Mouse (Mus musculus): ENCODE results near the gene Cenpo. TPM values are rescaled to one million over a fixed set of nuclear protein-coding genes. Genes with fewer than 3 reads are reported as not detected.

Gene Cenpo
- total RNA-seq, 1 experiment = 17.6 TPM

DNA sequence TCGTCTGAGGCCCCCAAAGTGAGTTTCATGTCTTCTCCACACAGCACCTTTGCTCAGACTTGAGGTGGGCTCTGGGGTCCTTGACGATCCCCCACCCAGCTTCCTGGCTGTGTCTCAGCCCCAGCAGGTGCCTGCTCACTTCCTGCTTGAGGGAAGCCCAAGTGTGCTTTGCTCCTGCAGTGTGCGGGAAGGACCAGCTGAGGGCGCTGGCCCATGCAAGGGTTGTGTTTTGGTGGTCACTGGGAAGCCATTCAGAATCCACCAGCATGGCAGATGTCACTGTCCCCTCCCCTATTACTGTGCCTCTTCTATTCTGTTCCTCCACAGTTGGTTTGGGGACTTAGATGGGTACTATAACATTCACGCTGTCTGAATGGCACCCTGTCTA lies 45.0 kb downstream of the Cenpo start:
- H3K9ac ChIP-seq (ENCODE audit: insufficient read depth, low read depth, low read length, poor library complexity, severe bottlenecking) = no peak overlapping the region
- in situ Hi-C loops (cut with MboI; ENCODE audit: low sequenced_read_pairs in 2 of 2, unreplicated experiment in 2 of 2) = no loop called here
- H3K9me3 ChIP-seq (ENCODE audit: control insufficient read depth, insufficient read depth, low read depth, low read length) = no peaks in the 10 kb centered on the region
- no peaks in the 10 kb centered on the region for H3K36me3 ChIP-seq (ENCODE audit: control insufficient read depth, insufficient read depth, low read length, poor library complexity, severe bottlenecking)
- H3K27ac ChIP-seq (ENCODE audit: insufficient read depth, low read depth, low read length, poor library complexity, severe bottlenecking) = peak overlapping the region; percentile 67; the same call in 1 of the 2 replicates
- no peak for TF ChIP-seq MAFK (IDR thresholded peaks at IDR 0.05; ENCODE audit: insufficient read depth, low read depth, low read length)
- 0 out of 2 replicates have a peak, but pooled peaks have one; percentile 16 for TF ChIP-seq ZC3H11A (IDR thresholded peaks at IDR 0.05; ENCODE audit: borderline replicate concordance, low read depth, low read length)
- DNase-seq (ENCODE audit: low read depth, low spot score) = peak; percentile 59
- no peak overlapping the region; a peak in 1 of 4 replicates for H3K4me3 ChIP-seq (ENCODE audit: insufficient read depth in 1 of 2, low read depth in 1 of 2, low read length in 2 of 2, poor library complexity in 1 of 2, severe bottlenecking in 1 of 2)
- peaks cover 3 to 12% of the 10 kb centered on the region in 2 experiments; a peak in 3 of 4 replicates for H3K4me1 ChIP-seq (ENCODE audit: control insufficient read depth in 2 of 2, insufficient read depth in 2 of 2, low read length in 2 of 2, poor library complexity in 1 of 2)

DNA sequence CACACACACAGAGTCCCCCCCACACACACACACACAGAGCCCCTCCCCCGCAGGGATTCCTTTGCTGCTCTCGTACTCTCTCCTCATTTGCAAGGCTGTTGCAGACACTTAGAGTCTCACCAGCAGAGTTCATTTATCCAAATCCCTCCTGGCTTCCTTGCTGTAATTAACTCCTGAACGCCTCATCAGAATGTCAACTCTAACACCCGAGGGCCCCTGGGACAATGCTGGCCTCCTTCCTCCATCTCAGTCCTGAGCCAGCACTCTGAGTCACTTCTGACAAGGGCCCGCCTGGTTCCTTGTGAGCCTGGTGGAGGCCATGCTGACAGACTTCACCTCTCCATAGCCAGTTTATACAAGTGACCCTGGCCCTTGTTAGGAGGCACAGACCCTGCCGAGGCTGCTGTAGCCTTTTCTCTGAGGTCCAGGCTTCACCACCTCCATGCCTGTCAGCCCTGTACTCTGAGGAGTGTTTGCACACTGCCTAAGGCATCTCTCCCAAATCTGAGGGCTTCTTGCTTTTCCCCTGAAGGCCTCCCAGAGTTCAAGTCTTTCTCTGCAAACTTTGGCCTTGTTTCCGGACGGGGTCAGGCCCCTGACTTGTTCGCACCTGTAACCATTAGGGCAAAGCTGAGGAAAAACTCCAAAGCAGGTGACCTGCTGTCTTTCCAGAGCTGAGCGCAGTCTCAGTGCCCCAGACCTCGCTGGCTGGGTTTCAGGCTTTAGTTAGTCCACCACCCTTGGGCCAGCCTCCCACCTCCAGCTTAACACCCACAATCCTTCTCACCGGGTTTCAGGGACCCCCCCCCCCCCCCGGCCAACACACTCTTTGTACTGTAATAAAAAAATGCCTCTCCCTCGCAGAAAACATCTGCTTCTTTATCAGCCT lies 45.7 kb downstream of the Cenpo start:
- no peaks in the 10 kb centered on the region for H3K36me3 ChIP-seq (ENCODE audit: control insufficient read depth, insufficient read depth, low read length, poor library complexity, severe bottlenecking)
- DNase-seq (ENCODE audit: low read depth, low spot score) = peak; percentile 29
- no peak for TF ChIP-seq MAFK (IDR thresholded peaks at IDR 0.05; ENCODE audit: insufficient read depth, low read depth, low read length)
- no peak for TF ChIP-seq ZC3H11A (IDR thresholded peaks at IDR 0.05; ENCODE audit: borderline replicate concordance, low read depth, low read length)
- no peak for TF ChIP-seq CHD2 (IDR thresholded peaks at IDR 0.05; ENCODE audit: low read depth, low read length)
- TF ChIP-seq HCFC1 (IDR thresholded peaks at IDR 0.05; ENCODE audit: borderline replicate concordance, insufficient read depth, low read length) = no peak
- TF ChIP-seq ZNF384 (IDR thresholded peaks at IDR 0.05; ENCODE audit: low read depth, low read length) = no peak
- H3K9ac ChIP-seq (ENCODE audit: insufficient read depth, low read depth, low read length, poor library complexity, severe bottlenecking) = peak overlapping the region; percentile 56; the same call in 1 of the 2 replicates
- H3K4me1 ChIP-seq (ENCODE audit: control insufficient read depth in 2 of 2, insufficient read depth in 2 of 2, low read length in 2 of 2, poor library complexity in 1 of 2) = peaks cover 3 to 12% of the 10 kb centered on the region in 2 experiments; a peak in 3 of 4 replicates
- no peaks in the 10 kb centered on the region for H3K9me3 ChIP-seq (ENCODE audit: control insufficient read depth, insufficient read depth, low read depth, low read length)
- peak overlapping the region in 1 of 2 experiments; percentile 31; a peak in 1 of 4 replicates for H3K4me3 ChIP-seq (ENCODE audit: insufficient read depth in 1 of 2, low read depth in 1 of 2, low read length in 2 of 2, poor library complexity in 1 of 2, severe bottlenecking in 1 of 2)
- H3K27ac ChIP-seq (ENCODE audit: insufficient read depth, low read depth, low read length, poor library complexity, severe bottlenecking) = peak overlapping the region; percentile 67
- in situ Hi-C loops (cut with MboI; ENCODE audit: low sequenced_read_pairs in 2 of 2, unreplicated experiment in 2 of 2) = no loop called here

DNA sequence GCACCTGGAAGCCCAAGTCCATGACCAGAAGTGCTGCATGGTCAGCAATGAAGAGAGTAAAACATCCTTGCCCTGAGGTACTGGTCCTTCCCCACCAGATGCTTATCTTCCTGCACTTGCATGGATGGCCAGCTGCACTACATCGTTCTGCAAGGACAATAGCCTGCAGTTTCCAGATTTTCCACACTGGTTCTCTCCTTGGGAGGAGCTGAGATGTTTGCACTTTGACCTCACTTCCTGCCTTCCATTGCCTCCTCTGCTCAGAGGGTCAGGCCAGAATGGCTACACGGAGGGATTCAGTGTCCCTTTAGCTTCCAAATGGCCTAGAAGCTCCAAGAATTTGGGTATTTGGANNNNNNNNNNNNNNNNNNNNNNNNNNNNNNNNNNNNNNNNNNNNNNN lies 49.4 kb downstream of the Cenpo start:
- Histone ChIP-seq H3K4me1 (ENCODE audit: control insufficient read depth in 2 of 2, insufficient read depth in 2 of 2, low read length in 2 of 2, poor library complexity in 1 of 2) (peaks cover 3 to 18% of the 10 kb centered on the region in 2 experiments; a peak in 3 of 4 replicates), H3K4me3 (ENCODE audit: insufficient read depth in 1 of 2, low read depth in 1 of 2, low read length in 2 of 2, poor library complexity in 1 of 2, severe bottlenecking in 1 of 2) (no peak overlapping the region), H3K9me3 (ENCODE audit: control insufficient read depth, insufficient read depth, low read depth, low read length) (no peaks in the 10 kb centered on the region), H3K27ac (ENCODE audit: insufficient read depth, low read depth, low read length, poor library complexity, severe bottlenecking) (no peak overlapping the region), H3K9ac (ENCODE audit: insufficient read depth, low read depth, low read length, poor library complexity, severe bottlenecking) (no peak overlapping the region), H3K36me3 (ENCODE audit: control insufficient read depth, insufficient read depth, low read length, poor library complexity, severe bottlenecking) (no peaks in the 10 kb centered on the region)
- no peak for DNase-seq (ENCODE audit: low read depth, low spot score)
- no peak for TF ChIP-seq HCFC1 (IDR thresholded peaks at IDR 0.05; ENCODE audit: borderline replicate concordance, insufficient read depth, low read length)
- in situ Hi-C loops (cut with MboI; ENCODE audit: low sequenced_read_pairs in 2 of 2, unreplicated experiment in 2 of 2) = no loop called here

DNA sequence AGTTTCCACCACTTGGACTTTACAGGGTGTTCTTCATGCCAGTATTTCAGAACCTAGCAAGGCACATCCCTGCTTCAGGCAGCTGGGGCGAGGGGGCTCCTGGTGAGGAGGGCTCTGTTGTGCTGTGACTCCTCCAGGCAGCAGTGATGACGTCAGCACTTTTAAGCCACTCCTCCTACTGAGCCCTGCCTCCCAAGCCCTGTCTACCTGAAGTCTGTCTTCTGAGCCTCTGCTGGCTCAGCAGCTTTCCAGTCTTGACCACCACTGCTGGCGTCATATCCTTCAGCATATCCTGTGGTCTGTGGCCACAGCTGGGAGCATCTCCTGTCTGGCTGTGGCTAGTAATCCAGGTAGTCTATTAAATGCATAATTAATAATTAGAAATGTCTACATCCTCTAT lies 53.6 kb downstream of the Cenpo start:
- Histone ChIP-seq H3K9ac (ENCODE audit: insufficient read depth, low read depth, low read length, poor library complexity, severe bottlenecking) (no peak overlapping the region), H3K4me1 (ENCODE audit: control insufficient read depth in 2 of 2, insufficient read depth in 2 of 2, low read length in 2 of 2, poor library complexity in 1 of 2) (peaks cover 10 to 30% of the 10 kb centered on the region in 2 experiments), H3K4me3 (ENCODE audit: insufficient read depth in 1 of 2, low read depth in 1 of 2, low read length in 2 of 2, poor library complexity in 1 of 2, severe bottlenecking in 1 of 2) (0 out of 4 replicates have a peak overlapping the region, but pooled peaks of 1 of the 2 experiments have one; percentile 19), H3K36me3 (ENCODE audit: control insufficient read depth, insufficient read depth, low read length, poor library complexity, severe bottlenecking) (no peaks in the 10 kb centered on the region), H3K9me3 (ENCODE audit: control insufficient read depth, insufficient read depth, low read depth, low read length) (no peaks in the 10 kb centered on the region), H3K27ac (ENCODE audit: insufficient read depth, low read depth, low read length, poor library complexity, severe bottlenecking) (no peak overlapping the region)
- TF ChIP-seq ZC3H11A (IDR thresholded peaks at IDR 0.05; ENCODE audit: borderline replicate concordance, low read depth, low read length) = no peak
- peak; percentile 98 for TF ChIP-seq MAFK (IDR thresholded peaks at IDR 0.05; ENCODE audit: insufficient read depth, low read depth, low read length)
- DNase-seq (ENCODE audit: low read depth, low spot score) = peak; percentile 40
- in situ Hi-C loops (cut with MboI; ENCODE audit: low sequenced_read_pairs in 2 of 2, unreplicated experiment in 2 of 2) = no loop called here

Measured in ES-E14 (cell line).